Mouse (Mus musculus) heart, postnatal 0 days (tissue): ENCODE data around the gene Thop1.

Experiments
- CTCF ChIP-seq: IDR thresholded peaks from 2 replicates; pipeline ENCODE4 v1.5.1; 2016; ENCODE audit warnings: antibody characterized with exemption, control low read depth, low read depth
- EP300 ChIP-seq: IDR thresholded peaks from 2 replicates; pipeline ENCODE4 v1.6.1; 2016; ENCODE audit warnings: antibody characterized with exemption, low read depth

DNA sequence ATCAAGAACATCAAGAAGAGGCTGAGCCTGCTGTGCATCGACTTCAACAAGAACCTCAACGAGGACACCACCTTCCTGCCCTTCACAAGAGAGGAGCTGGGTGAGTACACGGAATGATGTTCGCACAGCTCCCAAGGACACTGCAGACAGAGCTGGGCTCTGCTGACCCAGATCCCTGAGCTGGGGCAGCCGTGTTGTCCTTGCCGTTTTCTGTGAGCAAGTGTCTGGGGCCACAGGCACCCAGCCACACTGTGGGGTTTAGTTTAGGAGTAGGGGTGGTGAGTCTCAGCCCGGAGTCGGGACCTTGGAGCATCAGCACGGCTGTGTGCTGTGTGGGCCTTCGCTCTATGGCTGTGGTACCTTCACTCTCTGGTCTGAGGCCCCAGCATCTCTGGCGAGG lies 8.1 kb downstream of the Thop1 start:
- TF ChIP-seq CTCF (no peak), EP300 (no peak)
